Mouse (Mus musculus): ENCODE data around the gene AC140267.1. TPM values are rescaled to one million over a fixed set of nuclear protein-coding genes. Genes with fewer than 3 reads are reported as not detected.

AC140267.1 gene
- polyA plus RNA-seq, 1 experiment from 2014 or later: not detected

DNA sequence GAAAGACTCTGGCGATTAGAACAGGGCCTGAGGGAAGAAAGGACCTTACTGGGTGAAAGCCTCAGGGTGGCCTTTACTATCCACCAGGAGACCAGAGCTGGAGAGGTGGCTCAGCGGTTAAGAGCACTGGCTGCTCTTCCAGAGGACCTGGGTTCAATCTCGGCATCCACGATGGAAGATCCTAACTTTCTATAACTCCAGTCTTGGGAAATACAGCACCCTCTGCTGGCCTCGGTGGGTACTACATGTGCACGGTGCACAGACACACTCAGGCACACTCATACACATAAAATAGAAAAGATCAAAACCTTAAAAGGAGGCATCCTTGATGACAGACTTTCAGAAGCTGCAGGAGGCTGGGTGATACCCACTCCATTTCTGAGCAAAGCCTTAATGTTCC, 45.0 kb downstream of the AC140267.1 start:
- H3K4me2 ChIP-seq (replicated peaks; ENCODE audit: low read depth, low read length): no peak overlapping the region
- H3K4me1 ChIP-seq (ENCODE audit: control insufficient read depth, insufficient read depth, low read length): no peaks in the 10 kb centered on the region
- no peak for ATAC-seq (ENCODE audit: insufficient number of reproducible peaks, insufficient read depth, low FRiP score, low read depth)
- H3K27me3 ChIP-seq (ENCODE audit: control insufficient read depth, insufficient read depth, low read length): no peaks in the 10 kb centered on the region
- H3K9me3 ChIP-seq (ENCODE audit: control insufficient read depth, low read depth, low read length): no peaks in the 10 kb centered on the region
- WGBS: 22% methylated on average over 6 of the region's 6 CpGs
- no peaks in the 10 kb centered on the region for H3K36me3 ChIP-seq (ENCODE audit: control insufficient read depth, insufficient read depth, low read length)
- no peak overlapping the region for H3K9ac ChIP-seq (replicated peaks; ENCODE audit: low read depth, low read length)
- no peak overlapping the region for H3K4me3 ChIP-seq (ENCODE audit: low read depth, low read length)
- H3K27ac ChIP-seq (ENCODE audit: low read length): no peak overlapping the region

Other genes starting within 250 kb of the AC140267.1 start
- gene Pdgfb, start 220.9 kb upstream of the AC140267.1 start, polyA plus RNA-seq (2014; fragmentation: Nextera tagmentation; extraction: Ambion mirVana): 5.0 and 6.2 TPM in 2 replicates
- 32.3 and 38.8 TPM in 2 replicates for gene Syngr1, start 144.5 kb upstream of the AC140267.1 start, polyA plus RNA-seq (2014; fragmentation: Nextera tagmentation; extraction: Ambion mirVana)
- gene Rpl3, start 144.0 kb upstream of the AC140267.1 start, polyA plus RNA-seq (2014; fragmentation: Nextera tagmentation; extraction: Ambion mirVana): 1,379 and 1,439 TPM in 2 replicates
- gene Tab1, start 102.7 kb upstream of the AC140267.1 start, polyA plus RNA-seq (2014; fragmentation: Nextera tagmentation; extraction: Ambion mirVana): 32.2 and 34.9 TPM in 2 replicates
- 12.8 and 13.7 TPM in 2 replicates for gene Mgat3, start 62.1 kb upstream of the AC140267.1 start, polyA plus RNA-seq (2014; fragmentation: Nextera tagmentation; extraction: Ambion mirVana)
- gene Mief1, start 1.8 kb upstream of the AC140267.1 start, polyA plus RNA-seq (2014; fragmentation: Nextera tagmentation; extraction: Ambion mirVana): 34.5 and 36.4 TPM in 2 replicates
- gene Atf4, start 19.3 kb downstream of the AC140267.1 start, polyA plus RNA-seq (2014; fragmentation: Nextera tagmentation; extraction: Ambion mirVana): 114 and 127 TPM in 2 replicates
- gene Rps19bp1, start 28.5 kb downstream of the AC140267.1 start, polyA plus RNA-seq (2014; fragmentation: Nextera tagmentation; extraction: Ambion mirVana): 53.4 and 61.8 TPM in 2 replicates
- not detected in 2 replicates for gene Cacna1i, start 51.4 kb downstream of the AC140267.1 start, polyA plus RNA-seq (2014; fragmentation: Nextera tagmentation; extraction: Ambion mirVana)

Data from stomach, embryonic 14.5 days (tissue).